Mouse (Mus musculus) small intestine, adult 2 months (tissue): Measurements from ENCODE around the gene Pstk.

Source experiments
- CTCF ChIP-seq: fragments of 200-500 bp; IDR thresholded peaks from 2 replicates; pipeline ENCODE4 v1.5.1; 2012; ENCODE audit warnings: low read depth, mild to moderate bottlenecking, control low read depth, inconsistent platforms, low read length, moderate library complexity, mixed read lengths; ENCODE audit not compliant: insufficient replicate concordance, insufficient read length; ENCODE audit errors: extremely low read depth
- POLR2A ChIP-seq: fragments of 200-500 bp; IDR thresholded peaks from 2 replicates; pipeline ENCODE4 v1.6.1; 2012; ENCODE audit warnings: low read depth, mild to moderate bottlenecking, control low read depth, inconsistent platforms, low read length, moderate library complexity

DNA sequence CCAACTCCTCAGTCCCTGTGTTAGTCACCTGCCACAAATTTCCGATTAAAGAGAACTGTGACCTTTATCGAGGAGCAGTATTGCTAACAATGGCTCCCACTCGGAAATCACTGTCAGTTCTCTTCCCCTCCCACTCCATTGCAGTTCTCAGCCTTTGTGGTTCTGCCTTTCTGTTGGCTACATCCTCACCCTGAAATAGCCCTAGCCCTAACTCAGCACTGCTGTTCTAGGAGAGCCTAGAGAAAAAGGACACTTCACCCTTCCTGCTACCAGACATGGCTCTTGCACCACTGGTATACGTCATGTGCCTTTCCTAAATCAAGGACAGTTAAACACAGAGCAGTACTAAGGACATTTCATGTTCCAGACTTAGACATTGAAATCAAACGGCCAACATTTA, 56.4 kb downstream of the Pstk start:
- TF ChIP-seq CTCF: no peak
- no peak for TF ChIP-seq POLR2A
